Mouse (Mus musculus) forebrain, embryonic 12.5 days (tissue): ENCODE measurements around the gene Tgoln1. TPM values are rescaled to one million over a fixed set of nuclear protein-coding genes. Genes with fewer than 3 reads are reported as not detected.

Experiments used
- ATAC-seq: fragments of 200-750 bp; cut with Nextera tagmentation; 2 replicates; pipeline ENCODE4 v1.8.0; 2017; ENCODE audit warnings: moderate TSS enrichment; ENCODE audit not compliant: low FRiP score
- H3K27ac ChIP-seq: fragments of 300-500 bp; sonication (generic); 2 replicates; pipeline ENCODE4 v1.5.1; 2016; ENCODE audit warnings: mild to moderate bottlenecking
- H3K27me3 ChIP-seq: fragments of 300-500 bp; sonication (generic); 2 replicates; pipeline ENCODE4 v1.6.1; 2016; ENCODE audit warnings: mild to moderate bottlenecking
- H3K36me3 ChIP-seq: fragments of 300-500 bp; sonication (generic); replicated peaks from 2 replicates; pipeline ENCODE4 v1.6.1; 2016; ENCODE audit warnings: mild to moderate bottlenecking
- H3K4me1 ChIP-seq: fragments of 300-500 bp; sonication (generic); 2 replicates; pipeline ENCODE4 v1.6.1; 2016
- H3K4me2 ChIP-seq: fragments of 300-500 bp; sonication (generic); 2 replicates; pipeline ENCODE4 v1.6.1; 2016; ENCODE audit warnings: mild to moderate bottlenecking, moderate library complexity
- H3K4me3 ChIP-seq: fragments of 300-500 bp; sonication (generic); replicated peaks from 2 replicates; pipeline ENCODE4 v1.5.1; 2016; ENCODE audit warnings: mild to moderate bottlenecking
- H3K9ac ChIP-seq: fragments of 300-500 bp; sonication (generic); 2 replicates; pipeline ENCODE4 v1.6.1; 2016; ENCODE audit warnings: mild to moderate bottlenecking
- H3K9me3 ChIP-seq: fragments of 300-500 bp; sonication (generic); 2 replicates; pipeline ENCODE4 v1.6.1; 2016
- WGBS: fragments of 180-500 bp; shearing (Covaris S2); methylation state at CpG from one replicate; pipeline ENCODE4 v1.1.7; 2016; 5-methylcytosine and 5-hydroxymethylcytosine counted together
- polyA plus RNA-seq: library from polyadenylated mRNA; unstranded; fragments of >200 nt; fragmentation: Nextera tagmentation; extraction: Ambion mirVana; gene quantifications from 2 replicates; pipeline ENCODE4 v1.2.1, GENCODE M21; 2016

Gene Tgoln1
- 31.0 and 32.1 TPM in 2 replicates for polyA plus RNA-seq

- Histone ChIP-seq H3K9me3 (no peaks in the 10 kb centered on the region), H3K4me1 (peaks cover 32% of the 10 kb centered on the region), H3K27ac (peak within 1 kb of the TSS; percentile 96), H3K27me3 (no peaks in the 10 kb centered on the region), H3K36me3 (peaks cover 17% of the 10 kb centered on the region), H3K4me3 (peak within 1 kb of the TSS; percentile 79), H3K4me2 (peak within 1 kb of the TSS; percentile 96), H3K9ac (peak within 1 kb of the TSS; percentile 77)
- peak; percentile 99 for ATAC-seq
- WGBS = under 1% methylated on average over 41 of the region's 41 CpGs
Measured at GRCm38 (mm10) chr6:72616643-72617288, at the start of gene Tgoln1. Gene Tgoln1 (minus strand): TSS chr6:72617000.

- 83% methylated on average over 8 of the region's 8 CpGs for WGBS
- Histone ChIP-seq H3K4me1 (peaks cover 12% of the 10 kb centered on the region), H3K9me3 (no peaks in the 10 kb centered on the region), H3K4me3 (no peak overlapping the region), H3K9ac (no peak overlapping the region), H3K27me3 (no peaks in the 10 kb centered on the region), H3K27ac (no peak overlapping the region), H3K36me3 (no peaks in the 10 kb centered on the region), H3K4me2 (no peak overlapping the region)
- no peak for ATAC-seq
Measured at GRCm38 (mm10) chr6:72664290-72664689, 47.5 kb upstream of the Tgoln1 start.

- H3K9ac ChIP-seq = no peak overlapping the region
- WGBS = 15% methylated on average over 1 of the region's 1 CpGs
- H3K4me2 ChIP-seq = no peak overlapping the region
- H3K4me3 ChIP-seq = no peak overlapping the region
- H3K9me3 ChIP-seq = no peaks in the 10 kb centered on the region
- no peaks in the 10 kb centered on the region for H3K27me3 ChIP-seq
- peaks cover 12% of the 10 kb centered on the region for H3K4me1 ChIP-seq
- H3K36me3 ChIP-seq = no peaks in the 10 kb centered on the region
- no peak overlapping the region for H3K27ac ChIP-seq
- ATAC-seq = no peak
Measured at GRCm38 (mm10) chr6:72663000-72663399, 46.2 kb upstream of the Tgoln1 start.

GRCm38 (mm10) chr6:72660391-72660720 lies 43.6 kb upstream of the Tgoln1 start:
- Histone ChIP-seq H3K9ac (no peak overlapping the region), H3K4me1 (peaks cover 22% of the 10 kb centered on the region), H3K27ac (no peak overlapping the region), H3K9me3 (no peaks in the 10 kb centered on the region), H3K27me3 (no peaks in the 10 kb centered on the region), H3K4me3 (no peak overlapping the region), H3K4me2 (no peak overlapping the region), H3K36me3 (no peaks in the 10 kb centered on the region)
- ATAC-seq = no peak
- WGBS = 92% methylated on average over 6 of the region's 6 CpGs

- ATAC-seq = no peak
- Histone ChIP-seq H3K4me1 (peaks cover 26% of the 10 kb centered on the region), H3K27ac (no peak overlapping the region), H3K4me2 (no peak overlapping the region), H3K9me3 (no peaks in the 10 kb centered on the region), H3K4me3 (no peak overlapping the region), H3K27me3 (no peaks in the 10 kb centered on the region), H3K36me3 (no peaks in the 10 kb centered on the region), H3K9ac (no peak overlapping the region)
- WGBS = 89% methylated on average over 8 of the region's 8 CpGs
Measured at GRCm38 (mm10) chr6:72659717-72660390, 43.1 kb upstream of the Tgoln1 start.

GRCm38 (mm10) chr6:72658006-72658405 lies 41.2 kb upstream of the Tgoln1 start:
- Histone ChIP-seq H3K9me3 (no peaks in the 10 kb centered on the region), H3K27ac (no peak overlapping the region), H3K4me1 (peaks cover 37% of the 10 kb centered on the region), H3K27me3 (no peaks in the 10 kb centered on the region), H3K9ac (no peak overlapping the region), H3K36me3 (no peaks in the 10 kb centered on the region), H3K4me2 (no peak overlapping the region), H3K4me3 (no peak overlapping the region)
- ATAC-seq = no peak
- WGBS = 54% methylated on average over 3 of the region's 3 CpGs

- Histone ChIP-seq H3K9me3 (no peaks in the 10 kb centered on the region), H3K4me1 (peaks cover 36% of the 10 kb centered on the region), H3K4me3 (no peak overlapping the region), H3K27me3 (no peaks in the 10 kb centered on the region), H3K36me3 (no peaks in the 10 kb centered on the region), H3K27ac (peak overlapping the region; percentile 65; the same call in 1 of the 2 replicates), H3K9ac (no peak overlapping the region), H3K4me2 (no peak overlapping the region)
- ATAC-seq = no peak
- 90% methylated on average over 7 of the region's 7 CpGs for WGBS
Measured at GRCm38 (mm10) chr6:72656053-72656442, 39.2 kb upstream of the Tgoln1 start.

- Histone ChIP-seq H3K9ac (0 out of 2 replicates have a peak overlapping the region, but pooled peaks have one; percentile 29), H3K4me2 (peak overlapping the region; percentile 36), H3K36me3 (no peaks in the 10 kb centered on the region), H3K4me3 (peak overlapping the region; percentile 19), H3K27me3 (no peaks in the 10 kb centered on the region), H3K4me1 (peaks cover 33% of the 10 kb centered on the region), H3K9me3 (no peaks in the 10 kb centered on the region), H3K27ac (peak overlapping the region; percentile 65)
- 43% methylated on average over 20 of the region's 20 CpGs for WGBS
- peak; percentile 53; the same call in 1 of the 2 replicates for ATAC-seq
Measured at GRCm38 (mm10) chr6:72655309-72656052, 38.7 kb upstream of the Tgoln1 start.

- Histone ChIP-seq H3K4me3 (no peak overlapping the region), H3K9me3 (no peaks in the 10 kb centered on the region), H3K36me3 (no peaks in the 10 kb centered on the region), H3K27ac (no peak overlapping the region), H3K4me1 (peaks cover 28% of the 10 kb centered on the region), H3K9ac (no peak overlapping the region), H3K27me3 (no peaks in the 10 kb centered on the region), H3K4me2 (no peak overlapping the region)
- WGBS = 94% methylated on average over 6 of the region's 6 CpGs
- ATAC-seq = no peak
Measured at GRCm38 (mm10) chr6:72654355-72654754, 37.6 kb upstream of the Tgoln1 start.

- 64% methylated on average over 7 of the region's 7 CpGs for WGBS
- H3K27ac ChIP-seq = 0 out of 2 replicates have a peak overlapping the region, but pooled peaks have one; percentile 38
Measured at GRCm38 (mm10) chr6:72653419-72653818, 36.6 kb upstream of the Tgoln1 start.

GRCm38 (mm10) chr6:72650338-72650851 lies 33.6 kb upstream of the Tgoln1 start:
- Histone ChIP-seq H3K27me3 (no peaks in the 10 kb centered on the region), H3K27ac (no peak overlapping the region), H3K9ac (no peak overlapping the region), H3K36me3 (0 out of 2 replicates have a peak, but pooled peaks cover 2% of the 10 kb centered on the region), H3K9me3 (no peaks in the 10 kb centered on the region), H3K4me2 (no peak overlapping the region), H3K4me3 (no peak overlapping the region), H3K4me1 (peaks cover 25% of the 10 kb centered on the region)
- WGBS = 87% methylated on average over 10 of the region's 10 CpGs
- no peak for ATAC-seq

More at GRCm38 (mm10) chr6:72653419-72653818, 36.6 kb upstream of the Tgoln1 start:
- Histone ChIP-seq H3K27me3 (no peaks in the 10 kb centered on the region), H3K4me3 (no peak overlapping the region), H3K9ac (no peak overlapping the region), H3K4me2 (no peak overlapping the region), H3K4me1 (peaks cover 30% of the 10 kb centered on the region), H3K9me3 (no peaks in the 10 kb centered on the region), H3K36me3 (no peaks in the 10 kb centered on the region)
- ATAC-seq = 0 out of 2 replicates have a peak, but pooled peaks have one; percentile 45

- no peak overlapping the region for H3K4me3 ChIP-seq
- 69% methylated on average over 12 of the region's 12 CpGs for WGBS
- 0 out of 2 replicates have a peak, but pooled peaks cover 2% of the 10 kb centered on the region for H3K36me3 ChIP-seq
- no peak overlapping the region for H3K9ac ChIP-seq
- peaks cover 10% of the 10 kb centered on the region for H3K4me1 ChIP-seq
- no peaks in the 10 kb centered on the region for H3K27me3 ChIP-seq
- H3K4me2 ChIP-seq = no peak overlapping the region
- H3K9me3 ChIP-seq = no peaks in the 10 kb centered on the region
- H3K27ac ChIP-seq = 0 out of 2 replicates have a peak overlapping the region, but pooled peaks have one; percentile 15
- ATAC-seq = no peak
Measured at GRCm38 (mm10) chr6:72648002-72648595, 31.3 kb upstream of the Tgoln1 start.
